Mouse (Mus musculus): Measurements from ENCODE around the gene Trat1.

DNA sequence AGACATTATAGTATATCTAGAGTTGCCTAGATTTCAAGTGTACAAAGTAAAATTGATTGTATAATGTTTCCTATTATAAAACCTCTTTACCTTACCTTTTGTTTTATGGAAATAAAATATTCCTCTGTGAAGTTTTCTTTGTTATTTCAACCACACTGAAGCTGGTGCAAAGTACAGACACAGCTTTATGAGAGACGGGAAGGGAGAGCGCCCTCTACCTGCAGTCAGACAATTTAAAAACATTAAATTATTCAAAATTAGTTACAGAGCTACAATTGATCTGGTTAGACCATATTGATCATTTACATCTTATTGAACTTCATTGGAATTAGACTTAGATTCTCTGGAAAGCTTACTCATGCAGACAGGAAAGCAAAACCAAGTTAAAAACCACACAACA, 5.4 kb upstream of the Trat1 start:
- no peak for TF ChIP-seq GATA1 (IDR thresholded peaks at IDR 0.05; ENCODE audit: low read length)
- TF ChIP-seq TAL1 (IDR thresholded peaks at IDR 0.05; ENCODE audit: low read length), result no peak
